ENCODE assay signal across 26 mouse cellular contexts in the genomic region with DNA sequence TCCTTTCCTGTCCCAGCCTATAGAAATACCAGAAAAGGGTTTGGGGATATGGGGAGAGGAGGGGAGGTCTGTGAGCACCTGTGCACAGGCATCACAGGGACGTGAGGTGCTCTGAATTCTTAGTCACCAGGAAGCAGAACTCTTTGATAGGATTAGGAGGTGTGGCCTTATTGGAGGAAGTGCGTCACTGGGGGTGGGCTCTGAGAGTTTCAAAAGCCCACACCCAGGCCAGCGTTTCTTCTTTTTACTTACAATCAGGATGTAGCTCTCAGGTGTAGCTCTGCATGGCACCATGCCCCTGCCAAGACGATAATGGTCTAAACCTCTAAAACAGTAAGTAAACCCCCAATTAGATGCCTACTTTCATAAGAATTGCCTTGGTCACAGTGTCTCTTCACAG.
A peak's percentile ranks its signal among the peaks of the same experiment; 100 is the strongest.
DNase-seq lines count a peak whose midpoint lies in the region; TF ChIP-seq lines count a peak whose summit lies in the region.
"Had no signal": no experiment of that assay in that cellular context is flagged by ENCODE, and none has a peak within 500 bp of the region (broad histone marks: within the 10 kb centered on the region; RNA-seq: fewer than 3 reads in every experiment).

No protein-coding gene starts in this region.

- TF ChIP-seq POLR2A in testis, adult 2 months (IDR thresholded peaks at IDR 0.05; ENCODE audit: control insufficient read depth, low read depth, low read length): no peak

- DNase-seq in heart, adult 11 months: peak; percentile 45
- no peak for DNase-seq in heart, postnatal 14 days
- no peak for DNase-seq in testis, postnatal 10 days (ENCODE audit: low spot score)
- peak; percentile 45 for DNase-seq in ES-CJ7 (ENCODE audit: low read depth, low spot score)
- DNase-seq in ZHBTc4 (ENCODE audit: low read depth, low spot score): peak; percentile 62
- no peak for DNase-seq in layer of hippocampus, postnatal 10 days (ENCODE audit: low spot score in 2 of 2)
- DNase-seq in left cerebral cortex, postnatal 4 days: no peak
- DNase-seq: adrenal gland, adult 2 months; adrenal gland, postnatal 10 days; adrenal gland, postnatal 25 days; B cell, adult 2 months; cerebellum, adult 11 months; cerebellum, adult 18-20 months; cerebellum, adult 8-10 months; cerebellum, adult 9-11 months; cerebellum, postnatal 14 days; cerebellum, postnatal 36 days; forebrain, postnatal 0 days had no signal

- no peaks in the 10 kb centered on the region for H3K27me3 ChIP-seq in testis, adult 2 months (ENCODE audit: control insufficient read depth, insufficient read depth, low read length)
- H3K27me3 ChIP-seq: CH12.LX; embryonic facial prominence, embryonic 13.5 days; embryonic facial prominence, embryonic 15.5 days; forebrain, embryonic 13.5 days; forebrain, embryonic 15.5 days had no signal

- no peak overlapping the region for H3K27ac ChIP-seq in testis, adult 2 months (ENCODE audit: control insufficient read depth, insufficient read depth, low read depth, low read length)
- H3K27ac ChIP-seq: embryonic facial prominence, embryonic 13.5 days; embryonic facial prominence, embryonic 15.5 days; forebrain, embryonic 10.5 days; forebrain, embryonic 13.5 days; forebrain, embryonic 15.5 days had no signal

- intact Hi-C loops in heart, postnatal 14 days (cut with DNase I): no loop called here
- intact Hi-C loops in left cerebral cortex, postnatal 4 days (cut with DNase I): no loop called here

- peaks cover 11% of the 10 kb centered on the region for H3K4me1 ChIP-seq in testis, adult 2 months (ENCODE audit: control insufficient read depth, insufficient read depth, low read length)
- H3K4me1 ChIP-seq: embryonic facial prominence, embryonic 13.5 days; embryonic facial prominence, embryonic 15.5 days; forebrain, embryonic 10.5 days; forebrain, embryonic 13.5 days; forebrain, embryonic 15.5 days had no signal

- no peak for TF ChIP-seq CTCF in testis, adult 2 months (IDR thresholded peaks at IDR 0.05; ENCODE audit: control insufficient read depth, insufficient read depth, insufficient replicate concordance, low read depth, low read length)

- H3K36me3 ChIP-seq in testis, adult 2 months (ENCODE audit: control insufficient read depth, insufficient read depth, low read length): no peaks in the 10 kb centered on the region
- H3K36me3 ChIP-seq: embryonic facial prominence, embryonic 13.5 days; embryonic facial prominence, embryonic 15.5 days; forebrain, embryonic 10.5 days; forebrain, embryonic 15.5 days had no signal

- H3K4me3 ChIP-seq in testis, adult 2 months (ENCODE audit: control insufficient read depth, low read depth, low read length): peak overlapping the region; percentile 33
- H3K4me3 ChIP-seq: embryonic facial prominence, embryonic 13.5 days; embryonic facial prominence, embryonic 15.5 days; erythroblast, embryonic 14.5 days; forebrain, embryonic 10.5 days; forebrain, embryonic 13.5 days; forebrain, embryonic 15.5 days had no signal

Comparison
In these comparisons a context has a peak if more than half of its experiments do, and no peak if none do; other contexts are left out.
1. DNase-seq: peak in heart, adult 11 months (single experiment), ES-CJ7 (single experiment) and ZHBTc4 (single experiment); none in heart, postnatal 14 days (0 of 2), testis, postnatal 10 days (single experiment), layer of hippocampus, postnatal 10 days (0 of 2) and left cerebral cortex, postnatal 4 days (single experiment).